Mouse (Mus musculus): Measurements from ENCODE around the gene Itsn2. TPM values are rescaled to one million over a fixed set of nuclear protein-coding genes. Genes with fewer than 3 reads are reported as not detected.

The Itsn2 gene
- polyA plus RNA-seq, 1 experiment from 2014 or later = 26.3 TPM

GRCm38 (mm10) chr12:4557436-4557835 is 35.0 kb upstream of the Itsn2 start:
- Histone ChIP-seq H3K27me3 (ENCODE audit: control insufficient read depth, insufficient read depth, low read length) (no peaks in the 10 kb centered on the region), H3K4me1 (replicated peaks; ENCODE audit: control insufficient read depth, insufficient read depth, low read length) (no peaks in the 10 kb centered on the region), H3K9me3 (ENCODE audit: control insufficient read depth, low read length) (no peaks in the 10 kb centered on the region), H3K4me2 (replicated peaks) (no peak overlapping the region), H3K4me3 (replicated peaks; ENCODE audit: low read length) (no peak overlapping the region), H3K9ac (no peak overlapping the region), H3K36me3 (replicated peaks; ENCODE audit: control insufficient read depth, insufficient read depth) (no peaks in the 10 kb centered on the region), H3K27ac (no peak overlapping the region)
- WGBS = 88% methylated on average over 3 of the region's 3 CpGs
- no peak for ATAC-seq (ENCODE audit: low FRiP score)
- no peak for DNase-seq (ENCODE audit: low spot score)

GRCm38 (mm10) chr12:4558013-4558412 is 34.4 kb upstream of the Itsn2 start:
- DNase-seq (ENCODE audit: low spot score) = no peak
- H3K27me3 ChIP-seq (ENCODE audit: control insufficient read depth, insufficient read depth, low read length) = no peaks in the 10 kb centered on the region
- no peaks in the 10 kb centered on the region for H3K36me3 ChIP-seq (replicated peaks; ENCODE audit: control insufficient read depth, insufficient read depth)
- WGBS = 73% methylated on average over 3 of the region's 3 CpGs
- H3K9ac ChIP-seq = no peak overlapping the region
- H3K4me3 ChIP-seq (replicated peaks; ENCODE audit: low read length) = no peak overlapping the region
- H3K9me3 ChIP-seq (ENCODE audit: control insufficient read depth, low read length) = no peaks in the 10 kb centered on the region
- no peak for ATAC-seq (ENCODE audit: low FRiP score)
- H3K4me2 ChIP-seq (replicated peaks) = no peak overlapping the region
- H3K4me1 ChIP-seq (replicated peaks; ENCODE audit: control insufficient read depth, insufficient read depth, low read length) = no peaks in the 10 kb centered on the region
- no peak overlapping the region for H3K27ac ChIP-seq

- Histone ChIP-seq H3K4me3 (replicated peaks; ENCODE audit: low read length) (no peak overlapping the region), H3K4me1 (replicated peaks; ENCODE audit: control insufficient read depth, insufficient read depth, low read length) (no peaks in the 10 kb centered on the region), H3K27ac (no peak overlapping the region), H3K9me3 (ENCODE audit: control insufficient read depth, low read length) (no peaks in the 10 kb centered on the region), H3K9ac (no peak overlapping the region), H3K27me3 (ENCODE audit: control insufficient read depth, insufficient read depth, low read length) (no peaks in the 10 kb centered on the region), H3K4me2 (replicated peaks) (no peak overlapping the region), H3K36me3 (replicated peaks; ENCODE audit: control insufficient read depth, insufficient read depth) (no peaks in the 10 kb centered on the region)
- WGBS = 88% methylated on average over 9 of the region's 9 CpGs
- DNase-seq (ENCODE audit: low spot score) (no peak), ATAC-seq (ENCODE audit: low FRiP score) (no peak)
Measured at GRCm38 (mm10) chr12:4558475-4559279, 33.8 kb upstream of the Itsn2 start.

- DNase-seq (ENCODE audit: low spot score) = peak; percentile 43
- Histone ChIP-seq H3K9me3 (ENCODE audit: control insufficient read depth, low read length) (no peaks in the 10 kb centered on the region), H3K9ac (no peak overlapping the region), H3K4me3 (replicated peaks; ENCODE audit: low read length) (no peak overlapping the region), H3K27me3 (ENCODE audit: control insufficient read depth, insufficient read depth, low read length) (no peaks in the 10 kb centered on the region), H3K4me2 (replicated peaks) (no peak overlapping the region), H3K4me1 (replicated peaks; ENCODE audit: control insufficient read depth, insufficient read depth, low read length) (no peaks in the 10 kb centered on the region), H3K27ac (no peak overlapping the region), H3K36me3 (replicated peaks; ENCODE audit: control insufficient read depth, insufficient read depth) (no peaks in the 10 kb centered on the region)
- 36% methylated on average over 5 of the region's 5 CpGs for WGBS
- no peak for ATAC-seq (ENCODE audit: low FRiP score)
Measured at GRCm38 (mm10) chr12:4571864-4572263, 20.6 kb upstream of the Itsn2 start.

GRCm38 (mm10) chr12:4574065-4574464 is 18.4 kb upstream of the Itsn2 start:
- Histone ChIP-seq H3K4me1 (replicated peaks; ENCODE audit: control insufficient read depth, insufficient read depth, low read length) (no peaks in the 10 kb centered on the region), H3K9me3 (ENCODE audit: control insufficient read depth, low read length) (no peaks in the 10 kb centered on the region), H3K4me3 (replicated peaks; ENCODE audit: low read length) (no peak overlapping the region), H3K27me3 (ENCODE audit: control insufficient read depth, insufficient read depth, low read length) (no peaks in the 10 kb centered on the region), H3K36me3 (replicated peaks; ENCODE audit: control insufficient read depth, insufficient read depth) (no peaks in the 10 kb centered on the region), H3K27ac (no peak overlapping the region), H3K9ac (no peak overlapping the region), H3K4me2 (replicated peaks) (no peak overlapping the region)
- ATAC-seq (ENCODE audit: low FRiP score) (no peak), DNase-seq (ENCODE audit: low spot score) (no peak)
- WGBS = 80% methylated on average over 4 of the region's 4 CpGs

GRCm38 (mm10) chr12:4582326-4582725 is 10.1 kb upstream of the Itsn2 start:
- DNase-seq (ENCODE audit: low spot score) = no peak
- no peaks in the 10 kb centered on the region for H3K9me3 ChIP-seq (ENCODE audit: control insufficient read depth, low read length)
- no peak overlapping the region for H3K4me2 ChIP-seq (replicated peaks)
- H3K9ac ChIP-seq = no peak overlapping the region
- no peaks in the 10 kb centered on the region for H3K36me3 ChIP-seq (replicated peaks; ENCODE audit: control insufficient read depth, insufficient read depth)
- no peak for ATAC-seq (ENCODE audit: low FRiP score)
- H3K27me3 ChIP-seq (ENCODE audit: control insufficient read depth, insufficient read depth, low read length) = no peaks in the 10 kb centered on the region
- H3K4me1 ChIP-seq (replicated peaks; ENCODE audit: control insufficient read depth, insufficient read depth, low read length) = no peaks in the 10 kb centered on the region
- H3K27ac ChIP-seq = no peak overlapping the region
- H3K4me3 ChIP-seq (replicated peaks; ENCODE audit: low read length) = no peak overlapping the region

- Histone ChIP-seq H3K27ac (no peak overlapping the region), H3K9me3 (ENCODE audit: control insufficient read depth, low read length) (no peaks in the 10 kb centered on the region), H3K4me2 (replicated peaks) (no peak overlapping the region), H3K9ac (no peak overlapping the region), H3K36me3 (replicated peaks; ENCODE audit: control insufficient read depth, insufficient read depth) (no peaks in the 10 kb centered on the region), H3K4me3 (replicated peaks; ENCODE audit: low read length) (no peak overlapping the region), H3K4me1 (replicated peaks; ENCODE audit: control insufficient read depth, insufficient read depth, low read length) (no peaks in the 10 kb centered on the region), H3K27me3 (ENCODE audit: control insufficient read depth, insufficient read depth, low read length) (no peaks in the 10 kb centered on the region)
- WGBS = 72% methylated on average over 2 of the region's 2 CpGs
- DNase-seq (ENCODE audit: low spot score) (no peak), ATAC-seq (ENCODE audit: low FRiP score) (no peak)
Measured at GRCm38 (mm10) chr12:4587846-4588245, 4.6 kb upstream of the Itsn2 start.

- 0 out of 2 replicates have a peak, but pooled peaks cover under 1% of the 10 kb centered on the region for H3K4me1 ChIP-seq (replicated peaks; ENCODE audit: control insufficient read depth, insufficient read depth, low read length)
- ATAC-seq (ENCODE audit: low FRiP score) (peak; percentile 13; the same call in 1 of the 2 replicates), DNase-seq (ENCODE audit: low spot score) (no peak)
- no peak overlapping the region for H3K9ac ChIP-seq
- no peaks in the 10 kb centered on the region for H3K9me3 ChIP-seq (ENCODE audit: control insufficient read depth, low read length)
- WGBS = 66% methylated on average over 3 of the region's 3 CpGs
- no peak overlapping the region for H3K27ac ChIP-seq
- H3K36me3 ChIP-seq (replicated peaks; ENCODE audit: control insufficient read depth, insufficient read depth) = no peaks in the 10 kb centered on the region
- H3K27me3 ChIP-seq (ENCODE audit: control insufficient read depth, insufficient read depth, low read length) = no peaks in the 10 kb centered on the region
- no peak overlapping the region for H3K4me2 ChIP-seq (replicated peaks)
- H3K4me3 ChIP-seq (replicated peaks; ENCODE audit: low read length) = no peak overlapping the region
Measured at GRCm38 (mm10) chr12:4588603-4589002, 3.8 kb upstream of the Itsn2 start.

GRCm38 (mm10) chr12:4592025-4592424 is 413 bp upstream of the Itsn2 start:
- no peak for ATAC-seq (ENCODE audit: low FRiP score)
- Histone ChIP-seq H3K27me3 (ENCODE audit: control insufficient read depth, insufficient read depth, low read length) (no peaks in the 10 kb centered on the region), H3K36me3 (replicated peaks; ENCODE audit: control insufficient read depth, insufficient read depth) (no peaks in the 10 kb centered on the region), H3K9ac (peak overlapping the region; percentile 86; the same call in 1 of the 2 replicates), H3K9me3 (ENCODE audit: control insufficient read depth, low read length) (no peaks in the 10 kb centered on the region), H3K27ac (no peak overlapping the region), H3K4me3 (replicated peaks; ENCODE audit: low read length) (peak overlapping the region; percentile 56), H3K4me2 (replicated peaks) (peak overlapping the region; percentile 64), H3K4me1 (replicated peaks; ENCODE audit: control insufficient read depth, insufficient read depth, low read length) (peaks cover 6% of the 10 kb centered on the region; the same call in 1 of the 2 replicates)
- WGBS = 69% methylated on average over 6 of the region's 6 CpGs
- DNase-seq (ENCODE audit: low spot score) = no peak

All from hindbrain, embryonic 14.5 days (tissue).